Comparison of ENCODE assay signal across 12 mouse cellular contexts in genomic region chr12:111914031-111914430, GRCm38 (mm10). TPM values are rescaled to one million over a fixed set of nuclear protein-coding genes. Genes with fewer than 3 reads are reported as not detected.
DNase-seq lines count a peak whose midpoint lies in the region; ATAC-seq lines count a peak whose summit lies in the region.
"Had no signal": no experiment of that assay in that cellular context is flagged by ENCODE, and none has a peak within 500 bp of the region (broad histone marks: within the 10 kb centered on the region; RNA-seq: fewer than 3 reads in every experiment).

No protein-coding gene starts in this region.

- no peaks in the 10 kb centered on the region for H3K9me3 ChIP-seq in heart, embryonic 14.5 days (ENCODE audit: control insufficient read depth, low read length)
- no peaks in the 10 kb centered on the region for H3K9me3 ChIP-seq in lung, embryonic 16.5 days (ENCODE audit: control insufficient read depth, low read length)
- no peaks in the 10 kb centered on the region for H3K9me3 ChIP-seq in midbrain, embryonic 10.5 days (replicated peaks)
- H3K9me3 ChIP-seq: liver, embryonic 13.5 days had no signal

- 51% methylated on average over 3 of the region's 3 CpGs for WGBS in heart, embryonic 14.5 days
- WGBS in lung, embryonic 16.5 days = 17% methylated on average over 3 of the region's 3 CpGs
- WGBS in midbrain, embryonic 10.5 days = 56% methylated on average over 3 of the region's 3 CpGs

- H3K27me3 ChIP-seq in heart, embryonic 14.5 days (ENCODE audit: control insufficient read depth, insufficient read depth, low read length) = no peaks in the 10 kb centered on the region
- no peaks in the 10 kb centered on the region for H3K27me3 ChIP-seq in lung, embryonic 16.5 days (ENCODE audit: control insufficient read depth, insufficient read depth, low read depth, low read length)
- peaks cover 21% of the 10 kb centered on the region for H3K27me3 ChIP-seq in midbrain, embryonic 10.5 days (ENCODE audit: low read depth, poor library complexity, severe bottlenecking)

- no peak for DNase-seq in heart, adult 9 months (ENCODE audit: low spot score in 2 of 2)
- no peak for DNase-seq in lung, postnatal 25 days (ENCODE audit: low spot score)
- peak; percentile 20 for DNase-seq in forelimb bud, embryonic 11.5 days (ENCODE audit: low read depth, low spot score)
- peak; percentile 56 for DNase-seq in thymus, postnatal 25 days
- DNase-seq in midbrain, embryonic 10.5 days (ENCODE audit: low spot score) = no peak
- no peak for DNase-seq in urinary bladder, postnatal 25 days (ENCODE audit: low spot score)
- DNase-seq: forebrain, postnatal 0 days; layer of hippocampus, adult 9-11 months; liver, embryonic 13.5 days had no signal

- peak overlapping the region; percentile 15 to 52 for H3K27ac ChIP-seq in heart, embryonic 14.5 days (replicated peaks in 1 of 2; ENCODE audit: control insufficient read depth in 1 of 2, insufficient read depth in 1 of 2, low read depth in 2 of 2, low read length in 2 of 2)
- peak overlapping the region; percentile 82 for H3K27ac ChIP-seq in lung, embryonic 16.5 days (ENCODE audit: low read length)
- H3K27ac ChIP-seq in midbrain, embryonic 10.5 days (replicated peaks) = no peak overlapping the region
- H3K27ac ChIP-seq: liver, embryonic 13.5 days had no signal

- no peak overlapping the region for H3K4me3 ChIP-seq in heart, embryonic 14.5 days (ENCODE audit: control insufficient read depth in 1 of 2, insufficient read depth in 1 of 2, low read depth in 1 of 2, low read length in 2 of 2)
- no peak overlapping the region for H3K4me3 ChIP-seq in lung, embryonic 16.5 days (ENCODE audit: low read length)
- no peak overlapping the region for H3K4me3 ChIP-seq in midbrain, embryonic 10.5 days
- H3K4me3 ChIP-seq: liver, embryonic 13.5 days had no signal

- ATAC-seq in heart, embryonic 14.5 days (ENCODE audit: insufficient number of reproducible peaks, insufficient read depth, low FRiP score, low read depth) = no peak
- peak; percentile 69 for ATAC-seq in lung, embryonic 16.5 days (ENCODE audit: low read depth)
- ATAC-seq: forebrain, postnatal 0 days had no signal

- peaks cover 6 to 8% of the 10 kb centered on the region in 2 experiments for H3K4me1 ChIP-seq in heart, embryonic 14.5 days (ENCODE audit: control insufficient read depth in 2 of 2, insufficient read depth in 2 of 2, low read length in 2 of 2)
- peaks cover 9% of the 10 kb centered on the region; the same call in 1 of the 2 replicates for H3K4me1 ChIP-seq in lung, embryonic 16.5 days (replicated peaks; ENCODE audit: control insufficient read depth, insufficient read depth, low read length)
- peaks cover 4% of the 10 kb centered on the region; the same call in 1 of the 2 replicates for H3K4me1 ChIP-seq in midbrain, embryonic 10.5 days

- H3K4me2 ChIP-seq in heart, embryonic 14.5 days (ENCODE audit: low read length) = no peak overlapping the region
- no peak overlapping the region for H3K4me2 ChIP-seq in lung, embryonic 16.5 days (ENCODE audit: low read depth, low read length)
- H3K4me2 ChIP-seq: liver, embryonic 13.5 days had no signal

- H3K36me3 ChIP-seq in heart, embryonic 14.5 days (ENCODE audit: control insufficient read depth, insufficient read depth, low read length) = no peaks in the 10 kb centered on the region
- no peaks in the 10 kb centered on the region for H3K36me3 ChIP-seq in lung, embryonic 16.5 days (ENCODE audit: control insufficient read depth, insufficient read depth, low read length)
- H3K36me3 ChIP-seq in midbrain, embryonic 10.5 days = no peaks in the 10 kb centered on the region
- H3K36me3 ChIP-seq: liver, embryonic 13.5 days had no signal

- H3K9ac ChIP-seq in heart, embryonic 14.5 days (ENCODE audit: low read length) = no peak overlapping the region
- H3K9ac ChIP-seq in lung, embryonic 16.5 days (ENCODE audit: low read length) = no peak overlapping the region
- H3K9ac ChIP-seq: forebrain, postnatal 0 days; liver, embryonic 13.5 days had no signal

RNA-seq across cellular contexts. Expression of gene Ppp1r13b, which starts 6.1 kb away (rescaled TPM):
- polyA plus RNA-seq in heart, embryonic 14.5 days (2014; fragmentation: Nextera tagmentation; extraction: Ambion mirVana) = 15.4 and 15.5 TPM in 2 replicates
- polyA plus RNA-seq in lung, embryonic 16.5 days (2015; fragmentation: Nextera tagmentation; extraction: Ambion mirVana) = 11.3 and 15.9 TPM in 2 replicates
- 3.5 and 4.9 TPM in 2 replicates for polyA plus RNA-seq in midbrain, embryonic 10.5 days (2016; fragmentation: Nextera tagmentation; extraction: Ambion mirVana)

RNA-seq across cellular contexts. Expression of gene Atp5mpl, which starts 52.7 kb away (rescaled TPM):
- 1,909 and 2,053 TPM in 2 replicates for polyA plus RNA-seq in heart, embryonic 14.5 days (2014; fragmentation: Nextera tagmentation; extraction: Ambion mirVana)
- 621 and 663 TPM in 2 replicates for polyA plus RNA-seq in lung, embryonic 16.5 days (2015; fragmentation: Nextera tagmentation; extraction: Ambion mirVana)
- 559 and 585 TPM in 2 replicates for polyA plus RNA-seq in midbrain, embryonic 10.5 days (2016; fragmentation: Nextera tagmentation; extraction: Ambion mirVana)

RNA-seq across cellular contexts. Expression of gene Tdrd9, which starts 57.3 kb away (rescaled TPM):
- 0.16 and 0.49 TPM in 2 replicates for polyA plus RNA-seq in heart, embryonic 14.5 days (2014; fragmentation: Nextera tagmentation; extraction: Ambion mirVana)
- polyA plus RNA-seq in lung, embryonic 16.5 days (2015; fragmentation: Nextera tagmentation; extraction: Ambion mirVana) = 0.18 and 0.23 TPM in 2 replicates
- 1.0 TPM in 2 replicates for polyA plus RNA-seq in midbrain, embryonic 10.5 days (2016; fragmentation: Nextera tagmentation; extraction: Ambion mirVana)
- polyA plus RNA-seq: spleen, adult 2 months had no signal

Comparison
In these comparisons a context has a peak if more than half of its experiments do, and no peak if none do; other contexts are left out.
1. DNase-seq: peak in forelimb bud, embryonic 11.5 days (single experiment) and thymus, postnatal 25 days (single experiment); none in heart, adult 9 months (0 of 2), lung, postnatal 25 days (single experiment), midbrain, embryonic 10.5 days (single experiment) and urinary bladder, postnatal 25 days (single experiment).